Mouse (Mus musculus) lung, embryonic 15.5 days (tissue): ENCODE measurements around the gene Plk1. TPM values are rescaled to one million over a fixed set of nuclear protein-coding genes. Genes with fewer than 3 reads are reported as not detected.

Experiments
- ATAC-seq: fragments of 200-750 bp; cut with Nextera tagmentation; 2 replicates; pipeline ENCODE4 v1.8.0; 2017; ENCODE audit warnings: moderate number of reproducible peaks, borderline replicate concordance; ENCODE audit not compliant: low FRiP score, low TSS enrichment; ENCODE audit errors: extremely low read depth
- H3K27ac ChIP-seq: fragments of 300-500 bp; sonication (generic); 2 replicates; pipeline ENCODE4 v1.5.1; 2015; ENCODE audit warnings: moderate library complexity, mild to moderate bottlenecking, inconsistent platforms
- H3K27me3 ChIP-seq: fragments of 300-500 bp; sonication (generic); 2 replicates; pipeline ENCODE4 v1.6.1; 2015; ENCODE audit warnings: inconsistent platforms
- H3K36me3 ChIP-seq: fragments of 300-500 bp; sonication (generic); 2 replicates; pipeline ENCODE4 v1.6.1; 2015; ENCODE audit warnings: inconsistent platforms
- H3K4me1 ChIP-seq: fragments of 300-500 bp; sonication (generic); 2 replicates; pipeline ENCODE4 v1.6.1; 2015; ENCODE audit warnings: inconsistent platforms
- H3K4me2 ChIP-seq: fragments of 300-500 bp; sonication (generic); 2 replicates; pipeline ENCODE4 v1.6.1; 2015; ENCODE audit warnings: inconsistent platforms, mild to moderate bottlenecking, moderate library complexity
- H3K4me3 ChIP-seq: fragments of 300-500 bp; sonication (generic); 2 replicates; pipeline ENCODE4 v1.5.1; 2015; ENCODE audit warnings: mild to moderate bottlenecking, inconsistent platforms
- H3K9ac ChIP-seq: fragments of 300-500 bp; sonication (generic); 2 replicates; pipeline ENCODE4 v1.6.1; 2015; ENCODE audit warnings: inconsistent platforms
- H3K9me3 ChIP-seq: fragments of 300-500 bp; sonication (generic); 2 replicates; pipeline ENCODE4 v1.6.1; 2016; ENCODE audit warnings: inconsistent platforms
- WGBS: fragments of 180-500 bp; shearing (Covaris S2); methylation state at CpG from one replicate; pipeline ENCODE4 v1.1.7; 2015; 5-methylcytosine and 5-hydroxymethylcytosine counted together
- polyA plus RNA-seq: library from polyadenylated mRNA; unstranded; fragments of >200 nt; fragmentation: Nextera tagmentation; extraction: Ambion mirVana; gene quantifications from 2 replicates; pipeline ENCODE4 v1.2.1, GENCODE M21; 2015

Gene Plk1
- polyA plus RNA-seq = 155 TPM in 2 replicates

DNA sequence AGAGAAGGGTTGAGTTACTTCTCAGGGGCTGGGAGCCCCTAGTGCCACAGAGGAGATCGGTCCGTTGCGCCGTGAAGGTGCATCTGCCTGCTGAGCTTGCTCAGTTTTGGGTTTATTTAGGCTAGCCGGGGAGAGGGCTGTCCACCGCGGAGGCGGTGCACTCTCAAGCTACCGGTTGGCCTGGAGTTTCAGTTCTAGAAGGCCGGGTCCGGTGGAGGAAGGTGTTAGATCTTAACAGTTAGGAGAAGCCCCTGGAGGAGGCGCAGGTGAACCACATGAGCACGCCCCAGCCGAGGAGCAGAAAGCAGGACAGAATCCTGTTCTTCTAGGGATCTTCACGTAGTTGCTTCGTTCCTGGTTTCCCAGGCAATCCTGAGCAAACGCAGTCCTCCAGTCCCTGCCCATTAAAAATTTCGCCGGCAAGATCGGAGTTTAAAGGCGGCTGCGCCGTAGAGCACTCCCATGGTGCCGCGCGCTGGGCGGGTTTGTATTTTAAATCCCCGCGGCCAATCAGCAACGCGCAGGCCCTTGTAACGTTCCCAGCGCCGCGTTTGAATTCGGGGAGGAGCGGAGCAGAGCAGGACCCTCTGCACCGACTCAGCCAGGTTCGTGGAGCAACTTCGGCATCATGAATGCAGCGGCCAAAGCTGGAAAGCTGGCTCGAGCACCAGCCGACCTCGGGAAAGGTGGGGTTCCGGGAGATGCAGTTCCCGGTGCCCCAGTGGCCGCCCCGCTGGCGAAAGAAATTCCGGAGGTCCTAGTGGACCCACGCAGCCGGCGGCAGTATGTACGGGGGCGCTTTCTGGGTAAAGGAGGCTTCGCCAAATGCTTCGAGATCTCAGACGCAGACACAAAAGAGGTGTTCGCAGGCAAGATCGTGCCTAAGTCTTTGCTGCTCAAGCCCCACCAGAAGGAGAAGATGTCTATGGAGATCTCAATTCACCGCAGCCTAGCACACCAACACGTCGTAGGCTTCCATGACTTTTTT is at the start of gene Plk1:
TSS of gene Plk1 (plus strand) at position 525 of the 988 bp plus-strand sequence.
- no peaks in the 10 kb centered on the region for H3K9me3 ChIP-seq
- peaks cover 26% of the 10 kb centered on the region for H3K36me3 ChIP-seq
- peak within 1 kb of the TSS; percentile 68 for H3K9ac ChIP-seq
- peaks cover 39% of the 10 kb centered on the region for H3K4me1 ChIP-seq
- peak; percentile 91 for ATAC-seq
- no peaks in the 10 kb centered on the region for H3K27me3 ChIP-seq
- peak within 1 kb of the TSS; percentile 82 for H3K4me2 ChIP-seq
- H3K4me3 ChIP-seq = peak within 1 kb of the TSS; percentile 65
- WGBS = under 1% methylated on average over 63 of the region's 63 CpGs
- peak within 1 kb of the TSS; percentile 88 for H3K27ac ChIP-seq

DNA sequence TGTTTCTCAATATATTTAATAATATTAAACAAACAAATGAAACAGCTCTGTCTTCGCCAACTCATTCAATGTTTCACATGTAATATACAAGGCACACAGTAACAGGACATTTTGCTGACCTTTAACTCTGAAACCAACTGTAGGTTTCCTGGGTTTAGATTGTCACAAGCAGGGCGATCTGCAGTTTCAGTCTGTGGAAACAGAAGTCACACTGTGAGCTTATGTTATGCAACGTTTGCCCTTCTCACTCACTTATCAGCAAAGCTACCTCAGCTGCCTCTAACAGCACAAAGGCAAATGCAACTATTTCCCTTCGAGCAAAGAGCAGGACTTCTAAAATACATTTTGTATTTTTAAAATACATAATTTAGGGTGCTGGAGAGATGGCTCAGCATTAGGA is 35.7 kb upstream of the Plk1 start:
- Histone ChIP-seq H3K4me3 (no peak overlapping the region), H3K27me3 (no peaks in the 10 kb centered on the region), H3K36me3 (peaks cover 66% of the 10 kb centered on the region), H3K4me1 (no peaks in the 10 kb centered on the region), H3K9me3 (no peaks in the 10 kb centered on the region), H3K9ac (no peak overlapping the region), H3K4me2 (no peak overlapping the region), H3K27ac (no peak overlapping the region)
- no peak for ATAC-seq
- 80% methylated on average over 4 of the region's 4 CpGs for WGBS

DNA sequence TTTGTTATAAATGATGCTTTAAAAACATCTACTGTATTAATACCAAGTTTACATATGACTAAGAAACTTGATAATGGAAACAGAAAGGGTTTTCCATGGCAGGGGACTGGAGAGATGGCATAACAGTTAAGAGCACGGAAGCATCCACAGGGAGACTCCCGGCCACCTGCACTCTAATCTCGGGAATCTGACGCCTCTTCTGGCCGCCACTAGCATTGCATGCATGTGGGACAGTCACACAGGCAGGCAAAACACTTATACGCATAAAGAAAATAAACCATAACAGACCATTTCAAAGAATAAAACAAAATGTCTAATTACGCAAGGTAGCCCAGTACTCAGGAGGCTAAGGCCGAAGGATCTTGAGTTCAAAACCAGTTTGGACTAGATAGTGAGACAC is 33.6 kb upstream of the Plk1 start:
- no peak for ATAC-seq
- H3K27me3 ChIP-seq = no peaks in the 10 kb centered on the region

DNA sequence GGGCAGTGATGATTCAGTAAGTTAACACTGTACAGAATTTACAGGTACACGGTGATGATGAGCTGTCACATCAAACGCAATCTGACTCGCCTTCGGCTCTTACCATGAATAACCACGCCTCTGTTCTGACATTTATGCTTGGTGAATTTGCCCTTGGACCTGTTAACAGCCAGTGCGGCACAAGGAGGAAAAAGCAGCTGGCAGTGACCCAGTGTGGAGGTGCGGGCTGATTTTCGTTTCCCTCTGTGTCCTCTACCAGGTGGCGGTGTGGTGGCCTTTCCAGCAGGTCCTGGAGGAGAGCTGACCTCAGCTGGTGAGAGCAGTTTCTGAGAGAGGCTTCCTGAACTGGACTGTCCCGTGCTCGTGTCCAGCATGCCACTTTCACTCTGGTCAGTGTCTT is 32.3 kb upstream of the Plk1 start:
- ATAC-seq = no peak
- H3K4me1 ChIP-seq = peaks cover 5% of the 10 kb centered on the region; the same call in 1 of the 2 replicates
- no peak overlapping the region for H3K27ac ChIP-seq
- no peak overlapping the region for H3K4me3 ChIP-seq
- no peaks in the 10 kb centered on the region for H3K9me3 ChIP-seq
- H3K4me2 ChIP-seq = no peak overlapping the region
- no peak overlapping the region for H3K9ac ChIP-seq
- H3K36me3 ChIP-seq = peaks cover 47% of the 10 kb centered on the region
- 92% methylated on average over 11 of the region's 11 CpGs for WGBS
- no peaks in the 10 kb centered on the region for H3K27me3 ChIP-seq

More for the DNA sequence above, 33.6 kb upstream of the Plk1 start:
- Histone ChIP-seq H3K4me1 (no peaks in the 10 kb centered on the region), H3K4me3 (no peak overlapping the region), H3K36me3 (peaks cover 55% of the 10 kb centered on the region), H3K4me2 (no peak overlapping the region), H3K9ac (no peak overlapping the region), H3K9me3 (no peaks in the 10 kb centered on the region), H3K27ac (no peak overlapping the region)
- WGBS = 80% methylated on average over 8 of the region's 8 CpGs

DNA sequence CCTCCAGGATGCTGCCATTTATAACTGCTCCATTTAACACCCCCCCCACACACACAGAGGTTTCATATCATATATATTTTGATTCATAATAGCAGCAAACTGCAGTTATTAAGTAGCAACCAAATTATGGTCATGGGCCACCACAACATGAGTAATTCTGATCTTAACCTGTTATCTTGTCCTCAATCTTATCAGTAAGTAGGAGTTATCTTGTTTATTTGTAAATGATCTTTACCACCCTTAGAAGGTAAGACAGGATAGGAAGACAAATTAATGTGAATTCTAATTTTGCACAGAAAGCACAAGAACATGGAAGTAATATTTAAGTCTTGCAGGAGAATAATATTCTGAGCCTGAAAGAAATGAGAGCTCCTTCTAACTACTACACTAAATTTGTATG is 27.4 kb upstream of the Plk1 start:
- Histone ChIP-seq H3K27me3 (no peaks in the 10 kb centered on the region), H3K4me2 (peak overlapping the region; percentile 67), H3K9me3 (no peaks in the 10 kb centered on the region), H3K27ac (no peak overlapping the region), H3K4me1 (peaks cover 13% of the 10 kb centered on the region), H3K9ac (peak overlapping the region; percentile 89; the same call in 1 of the 2 replicates), H3K4me3 (peak overlapping the region; percentile 87), H3K36me3 (peaks cover 31% of the 10 kb centered on the region)
- no peak for ATAC-seq

DNA sequence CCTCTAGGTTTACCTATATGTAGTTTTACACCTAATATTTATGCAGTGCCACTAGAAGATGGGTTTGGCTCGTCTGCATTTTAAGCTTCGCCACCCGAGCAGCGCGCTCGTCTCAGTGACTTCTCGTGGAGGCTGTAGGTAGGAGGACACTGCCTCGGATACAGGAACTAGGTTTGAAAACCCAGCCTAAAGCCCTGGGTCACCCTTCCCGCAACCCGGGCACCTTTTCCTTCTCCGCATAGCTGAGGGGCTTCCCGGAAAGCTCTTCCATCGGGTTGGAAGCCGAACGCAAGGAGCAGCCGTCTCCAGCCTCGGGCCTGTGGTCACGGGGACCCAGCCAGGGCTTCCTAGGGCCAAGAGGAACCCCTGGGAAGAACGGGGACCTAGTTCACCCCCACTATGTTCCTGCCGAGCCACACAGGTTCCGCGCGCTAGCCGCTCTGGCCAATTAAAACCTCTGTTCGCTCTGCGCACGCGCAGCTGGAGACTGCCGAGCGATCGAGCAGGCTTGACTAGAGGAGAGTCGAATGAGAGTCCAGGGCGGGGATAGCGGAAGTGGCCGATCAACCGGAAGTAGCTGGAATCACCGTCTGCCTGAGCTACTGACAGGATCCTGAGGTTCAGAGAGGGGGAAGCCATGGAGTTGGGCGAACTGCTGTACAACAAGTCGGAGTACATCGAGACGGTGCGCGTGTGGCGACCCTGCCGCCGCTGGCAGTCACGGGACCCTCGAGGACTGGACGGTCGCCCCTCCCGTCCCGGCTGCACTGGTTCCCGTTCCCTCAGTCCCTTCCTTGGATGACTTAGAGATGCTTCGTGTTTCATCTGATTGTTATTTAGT is 26.5 kb upstream of the Plk1 start, which contains the start of the genes Palb2 and Dctn5:
TSS of gene Palb2 (minus strand) at position 489 of the 841 bp plus-strand sequence.
TSS of gene Dctn5 (plus strand) at position 545 of the 841 bp plus-strand sequence.
- ATAC-seq = peak; percentile 99
- Histone ChIP-seq H3K36me3 (peaks cover 32% of the 10 kb centered on the region), H3K4me1 (peaks cover 13% of the 10 kb centered on the region), H3K27me3 (no peaks in the 10 kb centered on the region), H3K27ac (peak within 1 kb of the TSS; percentile 51), H3K9ac (peak within 1 kb of the TSS; percentile 89), H3K9me3 (no peaks in the 10 kb centered on the region), H3K4me3 (peak within 1 kb of the TSS; percentile 87), H3K4me2 (peak within 1 kb of the TSS; percentile 67)
- WGBS = under 1% methylated on average over 54 of the region's 54 CpGs

DNA sequence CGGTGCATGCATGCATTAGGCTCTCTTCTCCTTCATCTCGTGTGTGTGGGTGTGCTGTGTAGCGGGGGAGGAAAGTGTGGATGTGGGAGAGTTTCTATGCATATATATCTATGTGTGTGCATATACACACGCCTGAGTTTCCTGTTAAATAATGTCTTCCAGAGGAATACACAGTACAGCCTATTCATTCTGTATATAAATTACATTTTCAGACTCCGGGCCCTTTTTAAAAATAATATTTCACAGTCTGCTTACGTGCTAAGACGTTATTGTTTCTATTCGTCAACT is 26.0 kb upstream of the Plk1 start:
- Histone ChIP-seq H3K4me1 (peaks cover 13% of the 10 kb centered on the region), H3K36me3 (peaks cover 32% of the 10 kb centered on the region), H3K9ac (peak overlapping the region; percentile 80), H3K9me3 (no peaks in the 10 kb centered on the region), H3K27ac (peak overlapping the region; percentile 51), H3K4me3 (peak overlapping the region; percentile 87), H3K27me3 (no peaks in the 10 kb centered on the region), H3K4me2 (peak overlapping the region; percentile 67)
- 17% methylated on average over 8 of the region's 8 CpGs for WGBS
- no peak for ATAC-seq

DNA sequence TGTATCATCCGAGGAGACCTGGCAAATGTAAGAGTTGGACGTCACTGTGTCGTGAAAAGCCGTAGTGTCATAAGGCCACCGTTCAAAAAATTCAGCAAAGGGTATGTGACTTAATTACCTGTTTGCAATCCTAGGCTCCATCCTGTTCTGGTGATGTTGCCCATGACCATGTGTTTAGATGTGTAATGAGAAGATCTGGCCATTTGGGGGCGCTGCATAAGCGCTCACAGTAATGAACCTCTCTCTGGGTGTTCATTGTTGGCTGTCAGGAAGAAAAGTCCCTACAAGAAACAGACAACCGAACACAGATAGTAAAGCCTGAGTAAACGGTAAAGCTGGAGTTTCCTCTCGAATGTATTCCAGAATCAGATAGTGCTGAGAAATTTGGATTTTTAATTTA is 24.2 kb upstream of the Plk1 start:
- peaks cover 13% of the 10 kb centered on the region for H3K4me1 ChIP-seq
- H3K9me3 ChIP-seq = no peaks in the 10 kb centered on the region
- H3K4me3 ChIP-seq = no peak overlapping the region
- H3K27ac ChIP-seq = no peak overlapping the region
- no peak overlapping the region for H3K4me2 ChIP-seq
- no peak for ATAC-seq
- no peak overlapping the region for H3K9ac ChIP-seq
- WGBS = 71% methylated on average over 10 of the region's 10 CpGs
- H3K36me3 ChIP-seq = peaks cover 48% of the 10 kb centered on the region
- no peaks in the 10 kb centered on the region for H3K27me3 ChIP-seq

DNA sequence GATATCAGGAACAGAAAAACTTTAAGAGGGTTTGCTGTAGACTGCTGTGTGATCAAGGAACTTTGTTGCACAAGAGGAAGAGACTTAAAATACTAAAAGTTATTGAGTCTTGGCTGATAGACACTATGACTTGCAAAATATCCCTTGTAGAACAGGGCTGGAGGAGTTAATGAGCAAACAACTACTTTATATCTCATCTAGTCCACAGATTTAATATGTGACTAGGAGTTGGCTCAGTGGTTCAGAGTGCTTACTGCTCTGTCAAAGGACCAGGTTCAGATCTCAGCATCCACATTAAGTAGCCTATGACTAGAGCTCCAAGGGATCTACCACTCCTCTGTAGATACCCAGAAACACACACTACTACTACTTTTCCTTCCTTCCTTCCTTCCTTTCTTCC is 22.2 kb upstream of the Plk1 start:
- no peak for ATAC-seq
- no peak overlapping the region for H3K4me2 ChIP-seq
- H3K27me3 ChIP-seq = no peaks in the 10 kb centered on the region
- peaks cover 67% of the 10 kb centered on the region for H3K36me3 ChIP-seq
- H3K4me3 ChIP-seq = no peak overlapping the region
- H3K4me1 ChIP-seq = peaks cover 8% of the 10 kb centered on the region
- H3K9me3 ChIP-seq = no peaks in the 10 kb centered on the region
- H3K9ac ChIP-seq = no peak overlapping the region
- no peak overlapping the region for H3K27ac ChIP-seq

DNA sequence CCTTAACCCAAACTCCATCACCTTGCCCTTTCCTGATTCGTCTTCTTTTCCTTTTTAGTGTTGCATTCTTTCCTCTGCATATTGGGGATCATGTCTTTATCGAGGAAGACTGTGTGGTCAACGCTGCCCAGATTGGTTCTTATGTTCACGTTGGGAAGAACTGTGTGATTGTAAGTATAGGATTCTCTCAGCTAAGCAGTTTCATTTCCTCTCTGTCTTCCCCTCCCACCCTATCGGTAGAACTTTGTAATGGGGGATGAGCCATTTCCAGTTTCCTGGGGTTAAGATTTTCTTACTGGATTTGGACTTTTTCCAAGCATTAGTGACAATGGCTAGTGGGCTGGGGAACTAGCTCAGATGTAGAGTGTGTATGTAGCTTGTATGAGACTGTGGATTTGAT is 21.0 kb upstream of the Plk1 start:
- Histone ChIP-seq H3K36me3 (peaks cover 74% of the 10 kb centered on the region), H3K9ac (no peak overlapping the region)

DNA sequence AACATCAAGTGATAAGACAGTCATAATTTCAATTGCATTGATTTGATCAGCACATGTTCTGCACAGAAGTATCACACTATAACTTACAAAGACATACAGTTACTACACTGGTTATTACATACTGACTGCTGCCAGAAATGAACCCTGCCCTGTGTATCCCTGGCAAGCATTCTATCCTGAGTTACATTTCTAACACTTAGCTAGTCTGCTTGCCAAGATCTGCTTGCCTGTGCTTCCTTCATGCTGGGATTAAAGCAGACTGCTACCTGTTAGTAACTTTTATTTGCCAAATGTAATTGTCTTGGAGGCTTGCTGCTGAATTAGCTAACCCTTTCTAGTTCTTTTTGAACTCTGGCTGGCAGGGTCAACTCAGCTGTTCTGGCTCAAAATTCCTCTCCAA is 18.2 kb upstream of the Plk1 start:
- ATAC-seq = no peak
- Histone ChIP-seq H3K27me3 (no peaks in the 10 kb centered on the region), H3K4me1 (no peaks in the 10 kb centered on the region), H3K36me3 (peaks cover 89% of the 10 kb centered on the region), H3K4me2 (no peak overlapping the region), H3K27ac (no peak overlapping the region), H3K9ac (no peak overlapping the region), H3K4me3 (no peak overlapping the region), H3K9me3 (no peaks in the 10 kb centered on the region)

More for the DNA sequence above, 21.0 kb upstream of the Plk1 start:
- Histone ChIP-seq H3K4me2 (no peak overlapping the region), H3K9me3 (no peaks in the 10 kb centered on the region), H3K4me3 (no peak overlapping the region), H3K27me3 (no peaks in the 10 kb centered on the region), H3K27ac (no peak overlapping the region), H3K4me1 (peaks cover 8% of the 10 kb centered on the region)
- 83% methylated on average over 5 of the region's 5 CpGs for WGBS
- no peak for ATAC-seq

DNA sequence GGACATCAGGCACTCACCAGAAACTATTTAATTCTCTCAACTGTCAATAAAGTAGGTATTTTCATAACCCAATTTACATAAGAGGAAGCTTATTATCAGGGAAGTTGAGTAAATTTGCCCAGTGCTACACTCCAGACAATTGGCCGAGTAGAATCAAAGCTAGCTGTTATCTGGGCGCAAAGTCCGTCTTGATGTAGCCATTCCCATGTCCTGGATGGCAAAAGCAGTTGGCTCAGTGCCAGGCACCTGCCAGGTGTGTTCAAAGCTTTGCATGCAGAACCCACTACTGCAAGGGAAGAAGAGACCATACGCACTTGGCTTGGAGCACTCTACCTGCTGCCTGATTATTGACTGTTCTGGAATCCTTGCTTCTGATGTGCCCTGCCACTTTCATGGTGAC is 6.8 kb upstream of the Plk1 start:
- peaks cover 4% of the 10 kb centered on the region; the same call in 1 of the 2 replicates for H3K4me1 ChIP-seq
- H3K9me3 ChIP-seq = no peaks in the 10 kb centered on the region
- no peak overlapping the region for H3K4me3 ChIP-seq
- H3K27me3 ChIP-seq = no peaks in the 10 kb centered on the region
- H3K36me3 ChIP-seq = peaks cover 24% of the 10 kb centered on the region
- no peak for ATAC-seq
- WGBS = 67% methylated on average over 4 of the region's 4 CpGs
- no peak overlapping the region for H3K27ac ChIP-seq
- H3K4me2 ChIP-seq = no peak overlapping the region
- H3K9ac ChIP-seq = no peak overlapping the region
